Mouse (Mus musculus) erythroblast, embryonic 14.5 days (primary cell): ENCODE results near the gene Srrm1. TPM values are rescaled to one million over a fixed set of nuclear protein-coding genes. Genes with fewer than 3 reads are reported as not detected.

Experiments used
- H3K27me3 ChIP-seq: 2 replicates; pipeline ENCODE4 v1.6.1; 2012; ENCODE audit warnings: inconsistent platforms; ENCODE audit not compliant: control insufficient read depth
- H3K36me3 ChIP-seq: 2 replicates; pipeline ENCODE4 v1.6.1; 2012; ENCODE audit warnings: mild to moderate bottlenecking, inconsistent platforms; ENCODE audit not compliant: control insufficient read depth
- H3K4me1 ChIP-seq: 2 replicates; pipeline ENCODE4 v1.6.1; 2012; ENCODE audit warnings: inconsistent platforms; ENCODE audit not compliant: control insufficient read depth
- H3K4me3 ChIP-seq: replicated peaks from 2 replicates; pipeline ENCODE3; 2012; ENCODE audit warnings: moderate library complexity, mild to moderate bottlenecking, inconsistent platforms
- H3K9me3 ChIP-seq: 2 replicates; pipeline ENCODE4 v1.6.1; 2012; ENCODE audit warnings: low read length, inconsistent platforms, mixed read lengths; ENCODE audit not compliant: control insufficient read depth
- GATA1 ChIP-seq: IDR thresholded peaks from 2 replicates; pipeline ENCODE4 v1.6.1; 2012; ENCODE audit warnings: low read length, inconsistent platforms, mixed read lengths
- TAL1 ChIP-seq: IDR thresholded peaks from 3 replicates; pipeline ENCODE4 v1.6.1; 2012; ENCODE audit warnings: low read length, inconsistent platforms, mixed read lengths
- polyA plus RNA-seq: library from polyadenylated mRNA; stranded (reverse); fragments of >175 nt; gene quantifications from 2 replicates; pipeline ENCODE4 v1.2.3, GENCODE M21; 2012

The Srrm1 gene
- polyA plus RNA-seq, 1 experiment: 52.9 TPM

DNA sequence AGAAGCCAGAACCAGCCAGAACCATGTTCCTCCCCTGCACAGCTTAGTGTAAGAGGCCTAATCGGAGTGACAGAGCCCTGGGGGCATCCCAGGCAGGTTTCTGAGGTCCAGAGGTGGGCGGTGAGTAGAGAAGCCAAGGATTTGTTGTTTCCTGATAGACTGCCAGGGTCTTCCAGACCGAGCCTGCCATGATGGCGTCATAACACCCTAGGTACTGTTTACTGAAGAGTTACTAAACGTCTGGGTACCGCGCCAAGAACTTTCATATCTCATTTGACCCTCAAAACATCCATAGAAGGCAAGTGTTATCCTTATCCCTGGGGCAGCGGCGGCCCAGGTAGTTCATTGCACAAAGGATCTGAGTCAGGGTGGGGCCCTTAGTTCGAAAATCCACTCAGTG lies 54.4 kb downstream of the Srrm1 start:
- Histone ChIP-seq H3K4me1 (peaks cover 67% of the 10 kb centered on the region), H3K36me3 (no peaks in the 10 kb centered on the region), H3K4me3 (no peak overlapping the region), H3K9me3 (no peaks in the 10 kb centered on the region), H3K27me3 (no peaks in the 10 kb centered on the region)
- TF ChIP-seq GATA1: no peak
- TF ChIP-seq TAL1: no peak

DNA sequence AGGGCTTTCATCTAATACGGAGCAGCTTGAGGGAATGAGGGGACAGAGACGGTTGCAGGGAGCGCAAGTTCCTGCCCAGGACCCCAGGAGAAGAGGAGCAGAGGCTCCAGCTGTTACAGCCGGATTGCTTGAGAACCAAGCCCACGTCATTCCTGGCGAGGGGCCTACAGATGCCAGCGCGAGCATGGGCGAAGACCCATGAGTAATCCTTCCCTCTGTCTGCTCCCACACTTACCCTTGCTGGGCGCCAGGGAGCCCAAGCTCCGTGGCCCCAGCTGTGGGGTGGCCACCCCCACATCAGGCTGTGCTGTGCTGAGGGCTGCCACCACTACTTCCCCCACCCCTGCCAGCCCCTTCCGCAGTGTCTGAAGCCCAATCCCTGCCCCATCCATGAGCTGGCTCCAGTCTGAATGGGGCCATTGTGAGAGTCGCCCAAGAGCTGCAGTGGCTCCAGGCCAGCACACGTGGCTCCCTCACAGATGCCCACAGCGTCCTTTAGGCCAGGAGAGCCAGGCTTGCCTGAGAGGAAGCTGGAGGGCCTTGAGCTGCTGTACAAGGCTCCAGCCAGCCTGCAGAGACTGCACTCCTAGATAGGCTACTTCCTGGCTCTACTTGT lies 55.1 kb downstream of the Srrm1 start:
- Histone ChIP-seq H3K4me3 (no peak overlapping the region), H3K4me1 (peaks cover 69% of the 10 kb centered on the region), H3K9me3 (no peaks in the 10 kb centered on the region)

DNA sequence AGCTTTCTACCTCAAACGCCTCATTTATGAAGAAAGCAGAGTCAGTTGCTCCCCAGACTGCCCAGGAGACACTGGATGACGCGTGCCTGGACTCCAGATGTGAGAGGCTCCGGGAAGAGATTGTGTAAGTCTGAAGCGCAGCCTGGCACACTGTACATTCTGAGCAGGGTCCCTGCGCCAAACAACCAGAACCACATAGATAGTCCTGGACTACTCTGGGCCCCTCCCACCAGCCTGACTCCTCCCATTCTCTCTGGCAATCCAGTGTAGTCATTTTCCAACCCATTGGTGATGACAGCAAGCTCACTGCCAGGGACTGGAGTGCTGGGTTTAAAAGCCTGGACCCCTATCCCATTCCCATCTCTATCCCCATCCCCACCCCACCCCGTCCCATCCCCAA lies 56.0 kb downstream of the Srrm1 start:
- no peaks in the 10 kb centered on the region for H3K27me3 ChIP-seq
- no peaks in the 10 kb centered on the region for H3K36me3 ChIP-seq
- peaks cover 70% of the 10 kb centered on the region for H3K4me1 ChIP-seq
- TF ChIP-seq TAL1: no peak
- no peak for TF ChIP-seq GATA1
- no peaks in the 10 kb centered on the region for H3K9me3 ChIP-seq
- no peak overlapping the region for H3K4me3 ChIP-seq

More for the DNA sequence above, 55.1 kb downstream of the Srrm1 start:
- no peak for TF ChIP-seq TAL1
- no peak for TF ChIP-seq GATA1
- H3K27me3 ChIP-seq: no peaks in the 10 kb centered on the region
- H3K36me3 ChIP-seq: no peaks in the 10 kb centered on the region

DNA sequence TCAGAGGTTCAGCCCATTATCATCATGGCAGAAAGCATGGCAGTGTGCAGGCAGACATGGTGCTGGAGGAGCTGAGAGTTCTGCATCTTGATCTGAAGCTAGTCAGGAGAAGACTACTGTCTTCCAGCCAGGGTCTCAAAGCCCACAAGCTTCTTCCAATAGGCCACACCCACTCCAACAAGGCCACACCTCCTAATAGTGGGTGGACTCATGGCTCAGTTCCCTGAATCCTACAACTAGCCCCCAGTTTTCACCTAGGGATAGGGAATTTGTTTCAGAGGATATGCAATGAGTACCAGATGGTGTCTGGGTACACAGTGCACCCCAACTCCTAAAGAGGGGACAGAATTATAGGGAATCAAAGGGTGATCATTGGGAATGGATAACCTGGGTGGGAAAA lies 56.6 kb downstream of the Srrm1 start:
- Histone ChIP-seq H3K27me3 (no peaks in the 10 kb centered on the region), H3K36me3 (no peaks in the 10 kb centered on the region), H3K4me3 (no peak overlapping the region), H3K4me1 (peaks cover 72% of the 10 kb centered on the region), H3K9me3 (no peaks in the 10 kb centered on the region)
- no peak for TF ChIP-seq GATA1
- no peak for TF ChIP-seq TAL1

DNA sequence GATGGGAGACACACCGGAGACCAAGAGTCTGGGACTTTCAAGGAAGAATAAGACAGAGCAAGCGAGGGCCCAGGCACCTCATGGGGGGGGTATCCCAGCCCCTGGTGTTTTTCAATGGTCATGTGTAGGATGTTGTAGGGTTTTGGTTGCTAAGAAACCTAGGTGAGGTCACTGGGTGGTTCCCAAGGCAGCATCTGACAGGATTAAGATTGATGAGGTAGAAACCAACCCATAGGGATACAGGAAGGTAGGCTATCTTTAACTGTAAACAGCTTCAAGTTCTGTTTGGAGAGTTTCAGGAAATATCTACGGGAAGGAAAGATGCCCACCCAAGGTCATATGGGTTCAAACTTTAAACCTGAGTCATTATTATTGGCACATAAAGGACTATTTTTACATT lies 59.3 kb downstream of the Srrm1 start:
- Histone ChIP-seq H3K36me3 (peaks cover 4% of the 10 kb centered on the region; the same call in 1 of the 2 replicates), H3K9me3 (no peaks in the 10 kb centered on the region), H3K4me3 (no peak overlapping the region), H3K27me3 (no peaks in the 10 kb centered on the region), H3K4me1 (peaks cover 71% of the 10 kb centered on the region)
- no peak for TF ChIP-seq TAL1

DNA sequence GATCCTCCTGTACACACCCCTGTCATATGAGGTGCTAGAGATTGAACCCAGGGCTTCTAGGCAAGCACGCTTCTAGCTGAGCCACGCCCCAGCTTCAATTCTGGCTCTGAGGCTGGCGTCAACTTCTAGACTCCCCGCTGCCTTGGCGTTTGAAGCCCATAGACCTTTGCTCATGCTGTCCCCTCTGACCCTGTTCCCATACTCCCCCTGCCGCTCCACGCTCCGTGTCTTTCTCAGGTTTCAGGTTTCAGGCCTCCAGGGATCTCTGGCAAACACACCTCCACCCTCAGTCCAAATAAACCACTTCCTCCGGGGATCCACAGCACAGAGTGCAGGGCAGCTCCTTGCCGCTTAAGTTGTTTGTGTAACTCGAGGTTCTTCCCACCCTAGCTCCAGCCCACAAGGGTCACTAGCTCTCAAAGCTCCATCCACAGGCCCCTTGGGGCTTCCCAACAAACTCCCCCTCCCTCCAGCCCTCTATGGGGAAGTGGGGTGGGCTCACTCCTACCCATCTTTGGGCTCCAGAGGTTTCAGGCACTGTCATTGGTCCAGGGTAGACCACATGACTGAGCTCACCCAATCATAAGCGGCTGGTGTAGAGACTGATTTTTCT lies 60.5 kb downstream of the Srrm1 start:
- Histone ChIP-seq H3K27me3 (no peaks in the 10 kb centered on the region), H3K4me1 (peaks cover 71% of the 10 kb centered on the region), H3K36me3 (peaks cover 8% of the 10 kb centered on the region; the same call in 1 of the 2 replicates), H3K9me3 (no peaks in the 10 kb centered on the region), H3K4me3 (peak overlapping the region; percentile 48)
- TF ChIP-seq TAL1 (no peak), GATA1 (no peak)

DNA sequence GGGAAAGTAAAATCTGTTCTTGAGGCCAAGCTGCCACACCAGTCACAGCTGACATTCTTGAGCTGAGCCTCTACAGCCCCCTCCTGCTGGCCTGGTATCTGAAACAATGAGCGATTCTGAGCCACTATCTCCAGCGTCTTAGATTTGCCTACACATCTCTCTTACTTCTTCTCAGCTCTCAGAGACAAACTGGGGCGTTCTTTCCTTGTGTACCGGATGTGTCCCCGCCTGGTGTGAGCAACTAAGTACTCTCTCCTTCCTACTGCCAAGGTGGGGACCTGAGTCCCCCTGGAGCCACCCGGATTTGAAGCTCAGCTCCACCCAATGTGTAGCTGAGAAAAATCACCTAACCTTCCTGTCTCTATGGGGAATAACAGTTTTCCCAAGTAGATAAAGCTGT lies 61.3 kb downstream of the Srrm1 start:
- H3K27me3 ChIP-seq: no peaks in the 10 kb centered on the region

DNA sequence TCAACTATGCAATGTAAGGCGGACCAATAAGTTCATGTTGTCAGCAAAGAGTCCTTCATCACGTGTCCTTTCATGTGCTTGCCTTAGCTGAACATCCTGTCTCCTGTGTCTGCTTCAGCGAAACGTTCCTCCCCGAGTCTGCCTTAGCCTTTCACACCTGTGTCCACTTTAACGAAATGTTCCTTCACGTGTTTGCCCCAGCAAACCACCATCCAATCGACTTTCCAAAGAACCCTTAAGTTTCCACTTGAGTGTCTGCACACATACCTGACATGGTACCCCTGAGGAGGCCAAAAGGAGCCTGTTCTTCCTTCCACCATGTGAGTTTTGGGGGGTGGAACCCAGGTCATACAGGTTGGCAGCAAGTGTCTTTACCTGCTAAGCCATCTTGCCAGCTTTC lies 61.9 kb downstream of the Srrm1 start:
- TF ChIP-seq GATA1 (no peak), TAL1 (no peak)
- Histone ChIP-seq H3K9me3 (no peaks in the 10 kb centered on the region), H3K36me3 (peaks cover 8% of the 10 kb centered on the region; the same call in 1 of the 2 replicates), H3K27me3 (no peaks in the 10 kb centered on the region), H3K4me3 (no peak overlapping the region), H3K4me1 (peaks cover 71% of the 10 kb centered on the region)

More for the DNA sequence above, 61.3 kb downstream of the Srrm1 start:
- Histone ChIP-seq H3K36me3 (peaks cover 8% of the 10 kb centered on the region; the same call in 1 of the 2 replicates), H3K4me1 (peaks cover 71% of the 10 kb centered on the region), H3K9me3 (no peaks in the 10 kb centered on the region), H3K4me3 (no peak overlapping the region)
- no peak for TF ChIP-seq TAL1
- no peak for TF ChIP-seq GATA1

DNA sequence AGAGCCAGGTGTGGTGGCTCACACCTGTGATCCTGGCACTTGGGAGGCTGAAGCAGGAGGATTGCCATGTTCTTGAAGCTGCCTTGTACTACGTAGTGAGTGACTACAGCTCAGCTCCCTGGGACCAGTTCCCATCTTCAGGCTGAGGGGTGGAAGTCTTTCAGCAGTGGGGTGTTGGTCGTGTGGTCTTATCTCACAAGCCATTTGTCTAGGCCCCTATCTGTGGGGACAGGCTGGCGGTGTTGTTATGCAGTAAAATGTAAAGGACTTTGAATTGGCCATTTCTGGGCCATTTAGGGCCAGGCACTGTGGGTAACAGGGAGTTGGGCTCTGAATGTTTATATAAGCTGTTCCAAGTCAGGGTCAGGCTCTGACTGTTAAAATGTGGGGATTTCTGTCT lies 65.1 kb downstream of the Srrm1 start:
- Histone ChIP-seq H3K4me3 (peak overlapping the region; percentile 56), H3K9me3 (peaks cover 3% of the 10 kb centered on the region), H3K27me3 (no peaks in the 10 kb centered on the region), H3K36me3 (peaks cover 8% of the 10 kb centered on the region; the same call in 1 of the 2 replicates), H3K4me1 (peaks cover 87% of the 10 kb centered on the region)
- TF ChIP-seq GATA1 (peak; percentile 95), TAL1 (peak; percentile 91)
